In the genomic region with DNA sequence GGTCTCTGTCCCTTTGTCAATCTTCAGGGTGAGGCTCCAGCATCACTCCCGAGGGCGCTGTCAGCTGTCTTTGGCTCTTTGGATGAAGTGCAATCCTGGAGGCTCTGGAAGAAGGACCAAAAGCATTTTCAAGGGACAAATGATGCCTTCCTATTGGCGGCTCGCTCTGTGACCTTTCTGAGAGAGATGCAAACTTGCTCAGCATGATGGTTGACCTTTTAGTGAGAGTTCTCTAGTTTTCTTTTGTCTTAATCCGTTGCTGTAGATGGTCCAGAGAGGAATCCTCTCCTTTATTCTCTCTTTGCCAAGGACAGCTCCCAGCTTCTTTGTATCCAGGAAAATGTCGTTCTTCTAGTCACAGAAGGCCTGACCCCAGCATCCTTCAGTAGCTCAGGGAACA, we compare ENCODE assay signal across 9 mouse cellular contexts. TPM values are rescaled to one million over a fixed set of nuclear protein-coding genes. Genes with fewer than 3 reads are reported as not detected.
DNase-seq lines count a peak whose midpoint lies in the region; ATAC-seq lines count a peak whose summit lies in the region.
"Had no signal": no experiment of that assay in that cellular context is flagged by ENCODE, and none has a peak within 500 bp of the region (broad histone marks: within the 10 kb centered on the region; RNA-seq: fewer than 3 reads in every experiment).

No protein-coding gene starts in this region.

- WGBS in kidney, embryonic 16.5 days: 30% methylated on average over 6 of the region's 6 CpGs
- 27% methylated on average over 6 of the region's 6 CpGs for WGBS in embryonic facial prominence, embryonic 15.5 days
- WGBS in intestine, embryonic 16.5 days: 37% methylated on average over 6 of the region's 6 CpGs
- WGBS in neural tube, embryonic 14.5 days: 20% methylated on average over 6 of the region's 6 CpGs

- H3K4me2 ChIP-seq in kidney, embryonic 16.5 days (replicated peaks; ENCODE audit: low read depth, low read length): peak overlapping the region; percentile 53
- H3K4me2 ChIP-seq in embryonic facial prominence, embryonic 15.5 days (replicated peaks): peak overlapping the region; percentile 51
- peak overlapping the region; percentile 53 for H3K4me2 ChIP-seq in intestine, embryonic 16.5 days (ENCODE audit: low read depth, low read length)
- H3K4me2 ChIP-seq in neural tube, embryonic 14.5 days (ENCODE audit: low read depth, low read length): peak overlapping the region; percentile 52

- peak overlapping the region; percentile 26 for H3K4me3 ChIP-seq in kidney, embryonic 16.5 days (ENCODE audit: low read length)
- H3K4me3 ChIP-seq in embryonic facial prominence, embryonic 15.5 days (replicated peaks): peak overlapping the region; percentile 29
- peak overlapping the region; percentile 32 for H3K4me3 ChIP-seq in intestine, embryonic 16.5 days (ENCODE audit: low read length)
- peak overlapping the region; percentile 17 for H3K4me3 ChIP-seq in neural tube, embryonic 14.5 days (ENCODE audit: low read depth, low read length)

- peaks cover 26% of the 10 kb centered on the region for H3K4me1 ChIP-seq in kidney, embryonic 16.5 days (ENCODE audit: insufficient read depth, low read length)
- H3K4me1 ChIP-seq in embryonic facial prominence, embryonic 15.5 days: peaks cover 69% of the 10 kb centered on the region
- H3K4me1 ChIP-seq in intestine, embryonic 16.5 days (ENCODE audit: control insufficient read depth, insufficient read depth, low read length): peaks cover 24% of the 10 kb centered on the region
- H3K4me1 ChIP-seq in neural tube, embryonic 14.5 days (ENCODE audit: control insufficient read depth, insufficient read depth, low read length): peaks cover 16% of the 10 kb centered on the region

- H3K9ac ChIP-seq in kidney, embryonic 16.5 days (replicated peaks; ENCODE audit: low read length): peak overlapping the region; percentile 62
- H3K9ac ChIP-seq in embryonic facial prominence, embryonic 15.5 days: peak overlapping the region; percentile 26; the same call in 1 of the 2 replicates
- peak overlapping the region; percentile 61 for H3K9ac ChIP-seq in intestine, embryonic 16.5 days (ENCODE audit: low read depth, low read length)
- peak overlapping the region; percentile 56 for H3K9ac ChIP-seq in neural tube, embryonic 14.5 days (replicated peaks; ENCODE audit: low read depth, low read length)

- no peaks in the 10 kb centered on the region for H3K36me3 ChIP-seq in kidney, embryonic 16.5 days (ENCODE audit: insufficient read depth, low read length)
- no peaks in the 10 kb centered on the region for H3K36me3 ChIP-seq in embryonic facial prominence, embryonic 15.5 days
- H3K36me3 ChIP-seq in intestine, embryonic 16.5 days (ENCODE audit: control insufficient read depth, insufficient read depth, low read length): no peaks in the 10 kb centered on the region
- no peaks in the 10 kb centered on the region for H3K36me3 ChIP-seq in neural tube, embryonic 14.5 days (ENCODE audit: control insufficient read depth, insufficient read depth, low read length)

- H3K27me3 ChIP-seq in kidney, embryonic 16.5 days (ENCODE audit: insufficient read depth, low read length): no peaks in the 10 kb centered on the region
- no peaks in the 10 kb centered on the region for H3K27me3 ChIP-seq in embryonic facial prominence, embryonic 15.5 days
- no peaks in the 10 kb centered on the region for H3K27me3 ChIP-seq in intestine, embryonic 16.5 days (replicated peaks; ENCODE audit: control insufficient read depth, insufficient read depth, low read length)
- no peaks in the 10 kb centered on the region for H3K27me3 ChIP-seq in neural tube, embryonic 14.5 days (ENCODE audit: control insufficient read depth, insufficient read depth, low read length)
- H3K27me3 ChIP-seq: Patski had no signal

- DNase-seq in kidney, adult 8-10 months: no peak
- no peak for DNase-seq in testis, postnatal 10 days (ENCODE audit: low spot score)
- no peak for DNase-seq in adrenal gland, postnatal 10 days
- DNase-seq in cerebellum, adult 9-10 months: no peak

- no peaks in the 10 kb centered on the region for H3K9me3 ChIP-seq in kidney, embryonic 16.5 days (ENCODE audit: low read length)
- no peaks in the 10 kb centered on the region for H3K9me3 ChIP-seq in embryonic facial prominence, embryonic 15.5 days (replicated peaks)
- H3K9me3 ChIP-seq in intestine, embryonic 16.5 days (ENCODE audit: control insufficient read depth, low read length): no peaks in the 10 kb centered on the region
- no peaks in the 10 kb centered on the region for H3K9me3 ChIP-seq in neural tube, embryonic 14.5 days (ENCODE audit: control insufficient read depth, low read length)

- ATAC-seq in kidney, embryonic 16.5 days (ENCODE audit: low FRiP score, low TSS enrichment): no peak; the same call in 1 of the 2 replicates
- ATAC-seq in embryonic facial prominence, embryonic 15.5 days (ENCODE audit: insufficient number of reproducible peaks, low FRiP score, low TSS enrichment, low read depth): no peak
- ATAC-seq in intestine, embryonic 16.5 days: no peak; the same call in 1 of the 2 replicates
- ATAC-seq in neural tube, embryonic 14.5 days (ENCODE audit: low read depth): peak; percentile 19; the same call in 1 of the 2 replicates

- peak overlapping the region; percentile 43; the same call in 1 of the 2 replicates for H3K27ac ChIP-seq in kidney, embryonic 16.5 days (ENCODE audit: low read length)
- peak overlapping the region; percentile 92 for H3K27ac ChIP-seq in embryonic facial prominence, embryonic 15.5 days (replicated peaks)
- H3K27ac ChIP-seq in intestine, embryonic 16.5 days (ENCODE audit: low read length): 0 out of 2 replicates have a peak overlapping the region, but pooled peaks have one; percentile 34
- H3K27ac ChIP-seq in neural tube, embryonic 14.5 days (ENCODE audit: low read depth, low read length): peak overlapping the region; percentile 24

RNA-seq across cellular contexts. Expression of a gene that starts 39.8 kb away (rescaled TPM):
- 0.19 TPM in 1 of 2 replicates, not detected in the other for polyA plus RNA-seq in kidney, embryonic 16.5 days (2015; fragmentation: Nextera tagmentation; extraction: Ambion mirVana)
- polyA plus RNA-seq in embryonic facial prominence, embryonic 15.5 days (2015; fragmentation: Nextera tagmentation; extraction: Ambion mirVana): 0.29 and 0.33 TPM in 2 replicates
- 12.5 and 13.4 TPM in 2 replicates for polyA plus RNA-seq in intestine, embryonic 16.5 days (2015; fragmentation: Nextera tagmentation; extraction: Ambion mirVana)
- polyA plus RNA-seq in neural tube, embryonic 14.5 days (2014; fragmentation: Nextera tagmentation; extraction: Ambion mirVana): not detected in 2 replicates
- 1 to 10 TPM; 3.8 to 5.1 TPM for total RNA-seq in adrenal gland, postnatal 10 days (2021)
- polyA plus RNA-seq: Patski had no signal

RNA-seq across cellular contexts. Expression of a gene that starts 51.9 kb away (rescaled TPM):
- not detected in 2 replicates for polyA plus RNA-seq in kidney, embryonic 16.5 days (2015; fragmentation: Nextera tagmentation; extraction: Ambion mirVana)
- 0.13 and 0.20 TPM in 2 replicates for polyA plus RNA-seq in embryonic facial prominence, embryonic 15.5 days (2015; fragmentation: Nextera tagmentation; extraction: Ambion mirVana)
- 0.44 and 0.55 TPM in 2 replicates for polyA plus RNA-seq in intestine, embryonic 16.5 days (2015; fragmentation: Nextera tagmentation; extraction: Ambion mirVana)
- polyA plus RNA-seq in neural tube, embryonic 14.5 days (2014; fragmentation: Nextera tagmentation; extraction: Ambion mirVana): 0.24 and 0.35 TPM in 2 replicates
- total RNA-seq in adrenal gland, postnatal 10 days (2021): under 1 TPM; 0.30 to 0.58 TPM

RNA-seq across cellular contexts. Expression of a gene that starts 52.3 kb away (rescaled TPM):
- 49.1 and 50.2 TPM in 2 replicates for polyA plus RNA-seq in kidney, embryonic 16.5 days (2015; fragmentation: Nextera tagmentation; extraction: Ambion mirVana)
- 69.4 and 73.2 TPM in 2 replicates for polyA plus RNA-seq in embryonic facial prominence, embryonic 15.5 days (2015; fragmentation: Nextera tagmentation; extraction: Ambion mirVana)
- polyA plus RNA-seq in intestine, embryonic 16.5 days (2015; fragmentation: Nextera tagmentation; extraction: Ambion mirVana): 31.5 and 34.0 TPM in 2 replicates
- 159 and 208 TPM in 2 replicates for polyA plus RNA-seq in neural tube, embryonic 14.5 days (2014; fragmentation: Nextera tagmentation; extraction: Ambion mirVana)
- total RNA-seq in adrenal gland, postnatal 10 days (2021): 10 to 100 TPM; 64.8 to 89.9 TPM

Comparison
In these comparisons a context has a peak if more than half of its experiments do, and no peak if none do; other contexts are left out.
1. H3K27ac ChIP-seq: peak in every context shown above with its lines; median percentile 92 in embryonic facial prominence, embryonic 15.5 days; 43 in kidney, embryonic 16.5 days; 34 in intestine, embryonic 16.5 days; 24 in neural tube, embryonic 14.5 days.
2. RNA of a gene that starts 39.8 kb away (polyA plus RNA-seq): 12.5 to 13.4 TPM in intestine, embryonic 16.5 days; 0.29 to 0.33 TPM in embryonic facial prominence, embryonic 15.5 days, 0.19 TPM in kidney, embryonic 16.5 days and not detected in neural tube, embryonic 14.5 days; every median in the first group is over 10 times any median in the second.
3. Peak in every context shown above with its lines, with median percentiles within 50 percentile points of each other: H3K4me2 ChIP-seq, H3K4me3 ChIP-seq and H3K9ac ChIP-seq.